Mouse (Mus musculus) C2C12 (cell line): ENCODE data around the gene Atat1.

Source experiments
- CEBPB ChIP-seq: IDR thresholded peaks from one replicate; pipeline ENCODE4 v1.6.1; 2011; ENCODE audit warnings: low read depth, mild to moderate bottlenecking, control low read depth, moderate library complexity
- CTCF ChIP-seq: IDR thresholded peaks from one replicate; pipeline ENCODE4 v1.5.1; 2011; ENCODE audit not compliant: control insufficient read depth, insufficient read depth, insufficient read length
- FOSL1 ChIP-seq: IDR thresholded peaks from one replicate; pipeline ENCODE4 v1.8.0; 2011; ENCODE audit warnings: mild to moderate bottlenecking, low read length; ENCODE audit not compliant: poor library complexity, insufficient read depth, severe bottlenecking
- MAX ChIP-seq: IDR thresholded peaks from one replicate; pipeline ENCODE4 v1.6.1; 2011; ENCODE audit warnings: mild to moderate bottlenecking, control low read depth
- MYOD1 ChIP-seq: IDR thresholded peaks from one replicate; pipeline ENCODE4 v1.6.1; 2011; ENCODE audit warnings: low read depth; ENCODE audit not compliant: control insufficient read depth, insufficient read length
- MYOG ChIP-seq: IDR thresholded peaks from one replicate; pipeline ENCODE4 v1.6.1; 2011; ENCODE audit not compliant: control insufficient read depth, insufficient read length; ENCODE audit errors: extremely low read depth
- USF1 ChIP-seq: IDR thresholded peaks from one replicate; pipeline ENCODE4 v1.6.1; 2011; ENCODE audit warnings: low read depth, mild to moderate bottlenecking, control low read depth, moderate library complexity

DNA sequence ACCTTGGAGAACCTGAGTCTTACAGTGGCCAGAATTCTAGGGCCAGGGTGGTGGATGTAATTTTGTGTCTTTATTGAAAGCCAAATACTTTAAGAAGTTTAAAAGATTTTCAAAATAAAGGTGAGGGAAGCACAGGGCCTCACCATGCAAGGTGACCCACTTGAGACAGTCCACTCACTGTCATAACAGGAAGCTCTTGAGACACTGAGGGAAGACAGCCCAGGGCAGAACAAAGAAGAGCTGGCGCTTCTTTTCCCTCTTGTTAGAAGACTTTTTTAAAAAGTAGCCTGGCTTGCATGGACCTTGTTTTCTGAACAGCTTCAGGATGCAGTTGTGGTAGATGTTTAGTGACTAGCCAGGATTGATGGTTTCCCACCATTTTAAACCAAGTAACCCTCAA, 10.5 kb upstream of the Atat1 start:
- TF ChIP-seq MAX (no peak), USF1 (no peak), CTCF (no peak), MYOG (no peak), CEBPB (no peak), MYOD1 (no peak), FOSL1 (no peak)
